Mouse (Mus musculus) hindbrain, embryonic 13.5 days (tissue): ENCODE data around the gene Ranbp3. TPM values are rescaled to one million over a fixed set of nuclear protein-coding genes. Genes with fewer than 3 reads are reported as not detected.

ENCODE experiments used
- ATAC-seq: fragments of 200-750 bp; cut with Nextera tagmentation; 2 replicates; pipeline ENCODE4 v1.8.0; 2017; ENCODE audit warnings: moderate TSS enrichment; ENCODE audit not compliant: low FRiP score
- H3K27ac ChIP-seq: fragments of 300-500 bp; sonication (generic); 2 replicates; pipeline ENCODE4 v1.5.1; 2015; ENCODE audit warnings: inconsistent platforms, mild to moderate bottlenecking, moderate library complexity
- H3K27me3 ChIP-seq: fragments of 300-500 bp; sonication (generic); 2 replicates; pipeline ENCODE4 v1.6.1; 2015; ENCODE audit warnings: mild to moderate bottlenecking, inconsistent platforms
- H3K36me3 ChIP-seq: fragments of 300-500 bp; sonication (generic); 2 replicates; pipeline ENCODE4 v1.6.1; 2015; ENCODE audit warnings: mild to moderate bottlenecking, inconsistent platforms
- H3K4me1 ChIP-seq: fragments of 300-500 bp; sonication (generic); replicated peaks from 2 replicates; pipeline ENCODE4 v1.6.1; 2015; ENCODE audit warnings: inconsistent platforms
- H3K4me2 ChIP-seq: fragments of 300-500 bp; sonication (generic); 2 replicates; pipeline ENCODE4 v1.6.1; 2015; ENCODE audit warnings: inconsistent platforms, mild to moderate bottlenecking, moderate library complexity
- H3K4me3 ChIP-seq: fragments of 300-500 bp; sonication (generic); 2 replicates; pipeline ENCODE4 v1.5.1; 2015; ENCODE audit warnings: mild to moderate bottlenecking, inconsistent platforms
- H3K9ac ChIP-seq: fragments of 300-500 bp; sonication (generic); 2 replicates; pipeline ENCODE4 v1.6.1; 2015; ENCODE audit warnings: mild to moderate bottlenecking, inconsistent platforms
- H3K9me3 ChIP-seq: fragments of 300-500 bp; sonication (generic); 2 replicates; pipeline ENCODE4 v1.6.1; 2016; ENCODE audit warnings: inconsistent platforms
- WGBS: fragments of 180-500 bp; shearing (Covaris S2); methylation state at CpG from one replicate; pipeline ENCODE4 v1.1.7; 2015; 5-methylcytosine and 5-hydroxymethylcytosine counted together
- polyA plus RNA-seq: library from polyadenylated mRNA; unstranded; fragments of >200 nt; fragmentation: Nextera tagmentation; extraction: Ambion mirVana; gene quantifications from 2 replicates; pipeline ENCODE4 v1.2.1, GENCODE M21; 2015

Ranbp3 gene
- polyA plus RNA-seq, 1 experiment from 2014 or later = 99.1 TPM

- ATAC-seq = peak; percentile 4
- 24% methylated on average over 22 of the region's 22 CpGs for WGBS
Observed at GRCm38 (mm10) chr17:56715914-56716654, 43.0 kb downstream of the Ranbp3 start.

GRCm38 (mm10) chr17:56716655-56717362 is 43.7 kb downstream of the Ranbp3 start:
- H3K27ac ChIP-seq = peak overlapping the region; percentile 92
- H3K27me3 ChIP-seq = no peaks in the 10 kb centered on the region
- peak overlapping the region; percentile 79 for H3K4me3 ChIP-seq
- peaks cover 39% of the 10 kb centered on the region for H3K4me1 ChIP-seq
- H3K36me3 ChIP-seq = peaks cover 26% of the 10 kb centered on the region
- ATAC-seq = peak; percentile 94
- WGBS = under 1% methylated on average over 55 of the region's 55 CpGs
- H3K9ac ChIP-seq = peak overlapping the region; percentile 95
- no peaks in the 10 kb centered on the region for H3K9me3 ChIP-seq
- H3K4me2 ChIP-seq = peak overlapping the region; percentile 77

More at GRCm38 (mm10) chr17:56715914-56716654, 43.0 kb downstream of the Ranbp3 start:
- Histone ChIP-seq H3K9ac (peak overlapping the region; percentile 85), H3K36me3 (peaks cover 26% of the 10 kb centered on the region), H3K27me3 (no peaks in the 10 kb centered on the region), H3K4me2 (peak overlapping the region; percentile 77), H3K27ac (peak overlapping the region; percentile 91), H3K4me1 (peaks cover 39% of the 10 kb centered on the region), H3K4me3 (peak overlapping the region; percentile 79), H3K9me3 (no peaks in the 10 kb centered on the region)

- peak within 1 kb of the TSS; percentile 77 for H3K4me2 ChIP-seq
- H3K36me3 ChIP-seq = peaks cover 26% of the 10 kb centered on the region
- H3K27ac ChIP-seq = peak within 1 kb of the TSS; percentile 92
- H3K9ac ChIP-seq = peak within 1 kb of the TSS; percentile 95
- ATAC-seq = peak; percentile 74
- peak within 1 kb of the TSS; percentile 79 for H3K4me3 ChIP-seq
- H3K27me3 ChIP-seq = no peaks in the 10 kb centered on the region
- no peaks in the 10 kb centered on the region for H3K9me3 ChIP-seq
- under 1% methylated on average over 59 of the region's 59 CpGs for WGBS
- H3K4me1 ChIP-seq = peaks cover 39% of the 10 kb centered on the region
Observed at GRCm38 (mm10) chr17:56717363-56718058, 44.4 kb downstream of the Ranbp3 start, which contains the start of the genes Ndufa11 and Vmac. Gene Ndufa11 (plus strand): TSS chr17:56717767. Gene Vmac (minus strand): TSS chr17:56718022.

GRCm38 (mm10) chr17:56722441-56722840 is 49.3 kb downstream of the Ranbp3 start:
- Histone ChIP-seq H3K4me2 (no peak overlapping the region), H3K27me3 (no peaks in the 10 kb centered on the region), H3K36me3 (peaks cover 47% of the 10 kb centered on the region), H3K27ac (no peak overlapping the region), H3K9ac (no peak overlapping the region), H3K4me3 (no peak overlapping the region), H3K9me3 (no peaks in the 10 kb centered on the region), H3K4me1 (peaks cover 28% of the 10 kb centered on the region)
- ATAC-seq = no peak
- WGBS = 86% methylated on average over 5 of the region's 5 CpGs

- Histone ChIP-seq H3K9me3 (no peaks in the 10 kb centered on the region), H3K4me1 (peaks cover 29% of the 10 kb centered on the region), H3K9ac (peak overlapping the region; percentile 39; the same call in 1 of the 2 replicates), H3K4me2 (no peak overlapping the region), H3K4me3 (no peak overlapping the region), H3K27me3 (no peaks in the 10 kb centered on the region), H3K36me3 (peaks cover 47% of the 10 kb centered on the region), H3K27ac (no peak overlapping the region)
- WGBS = 87% methylated on average over 11 of the region's 11 CpGs
- no peak for ATAC-seq
Observed at GRCm38 (mm10) chr17:56723419-56724161, 50.5 kb downstream of the Ranbp3 start.

- no peak overlapping the region for H3K4me2 ChIP-seq
- no peak overlapping the region for H3K27ac ChIP-seq
- no peak overlapping the region for H3K4me3 ChIP-seq
- no peaks in the 10 kb centered on the region for H3K9me3 ChIP-seq
- peaks cover 33% of the 10 kb centered on the region for H3K36me3 ChIP-seq
- H3K4me1 ChIP-seq = peaks cover 18% of the 10 kb centered on the region; the same call in 1 of the 2 replicates
- WGBS = 18% methylated on average over 7 of the region's 7 CpGs
- ATAC-seq = no peak
- no peak overlapping the region for H3K9ac ChIP-seq
- H3K27me3 ChIP-seq = no peaks in the 10 kb centered on the region
Observed at GRCm38 (mm10) chr17:56727029-56727649, 54.0 kb downstream of the Ranbp3 start.

- H3K27ac ChIP-seq = no peak overlapping the region
- peaks cover 18% of the 10 kb centered on the region; the same call in 1 of the 2 replicates for H3K4me1 ChIP-seq
- H3K36me3 ChIP-seq = peaks cover 28% of the 10 kb centered on the region
- no peaks in the 10 kb centered on the region for H3K27me3 ChIP-seq
- no peak overlapping the region for H3K4me3 ChIP-seq
- no peak overlapping the region for H3K4me2 ChIP-seq
- H3K9ac ChIP-seq = no peak overlapping the region
- ATAC-seq = no peak
- 17% methylated on average over 12 of the region's 12 CpGs for WGBS
- no peaks in the 10 kb centered on the region for H3K9me3 ChIP-seq
Observed at GRCm38 (mm10) chr17:56727659-56728058, 54.6 kb downstream of the Ranbp3 start.

GRCm38 (mm10) chr17:56728117-56728516 is 55.0 kb downstream of the Ranbp3 start:
- no peaks in the 10 kb centered on the region for H3K27me3 ChIP-seq
- ATAC-seq = no peak
- H3K27ac ChIP-seq = no peak overlapping the region
- WGBS = 41% methylated on average over 12 of the region's 12 CpGs
- peaks cover 23% of the 10 kb centered on the region for H3K36me3 ChIP-seq
- no peak overlapping the region for H3K4me3 ChIP-seq
- no peaks in the 10 kb centered on the region for H3K9me3 ChIP-seq
- H3K4me1 ChIP-seq = peaks cover 18% of the 10 kb centered on the region; the same call in 1 of the 2 replicates
- H3K4me2 ChIP-seq = no peak overlapping the region
- no peak overlapping the region for H3K9ac ChIP-seq

GRCm38 (mm10) chr17:56729151-56729550 is 56.1 kb downstream of the Ranbp3 start:
- Histone ChIP-seq H3K27me3 (no peaks in the 10 kb centered on the region), H3K4me3 (no peak overlapping the region), H3K4me1 (peaks cover 18% of the 10 kb centered on the region; the same call in 1 of the 2 replicates), H3K4me2 (no peak overlapping the region), H3K27ac (no peak overlapping the region), H3K36me3 (peaks cover 13% of the 10 kb centered on the region), H3K9ac (no peak overlapping the region), H3K9me3 (no peaks in the 10 kb centered on the region)
- ATAC-seq = no peak
- 52% methylated on average over 6 of the region's 6 CpGs for WGBS

- H3K4me3 ChIP-seq = no peak overlapping the region
- WGBS = 56% methylated on average over 2 of the region's 2 CpGs
- H3K36me3 ChIP-seq = peaks cover 9% of the 10 kb centered on the region
- H3K9ac ChIP-seq = no peak overlapping the region
- H3K9me3 ChIP-seq = no peaks in the 10 kb centered on the region
- H3K4me1 ChIP-seq = peaks cover 18% of the 10 kb centered on the region; the same call in 1 of the 2 replicates
- ATAC-seq = no peak
- 0 out of 2 replicates have a peak, but pooled peaks cover 2% of the 10 kb centered on the region for H3K27me3 ChIP-seq
- H3K27ac ChIP-seq = no peak overlapping the region
- H3K4me2 ChIP-seq = no peak overlapping the region
Observed at GRCm38 (mm10) chr17:56729656-56730055, 56.6 kb downstream of the Ranbp3 start.

- 43% methylated on average over 8 of the region's 8 CpGs for WGBS
Observed at GRCm38 (mm10) chr17:56736534-56736933, 63.4 kb downstream of the Ranbp3 start.

More at GRCm38 (mm10) chr17:56736534-56736933, 63.4 kb downstream of the Ranbp3 start:
- no peak for ATAC-seq
- H3K27me3 ChIP-seq = 0 out of 2 replicates have a peak, but pooled peaks cover 4% of the 10 kb centered on the region
- no peaks in the 10 kb centered on the region for H3K9me3 ChIP-seq
- no peak overlapping the region for H3K27ac ChIP-seq
- no peak overlapping the region for H3K9ac ChIP-seq
- H3K4me1 ChIP-seq = no peaks in the 10 kb centered on the region
- no peak overlapping the region for H3K4me2 ChIP-seq
- H3K36me3 ChIP-seq = no peaks in the 10 kb centered on the region
- H3K4me3 ChIP-seq = no peak overlapping the region
